In genomic region chr6:58999044-58999453, GRCm38 (mm10) we compare ENCODE assay signal across 8 mouse cellular contexts. TPM values are rescaled to one million over a fixed set of nuclear protein-coding genes. Genes with fewer than 3 reads are reported as not detected.
A peak's percentile ranks its signal among the peaks of the same experiment; 100 is the strongest.
DNase-seq lines count a peak whose midpoint lies in the region; ATAC-seq and TF ChIP-seq lines count a peak whose summit lies in the region.

No protein-coding gene starts in this region.

- peak; percentile 28 for DNase-seq in hindbrain, embryonic 14.5 days (ENCODE audit: low spot score)
- DNase-seq in lung, postnatal 0 days (ENCODE audit: low spot score) = peak; percentile 44
- DNase-seq in layer of hippocampus, postnatal 36 days = no peak
- no peak for DNase-seq in adrenal gland, postnatal 4 days (ENCODE audit: low spot score in 2 of 2)

- no peak for TF ChIP-seq EP300 in lung, postnatal 0 days (IDR thresholded peaks at IDR 0.05)

- no peaks in the 10 kb centered on the region for H3K36me3 ChIP-seq in hindbrain, embryonic 14.5 days (replicated peaks; ENCODE audit: control insufficient read depth, insufficient read depth)
- H3K36me3 ChIP-seq in hindbrain, embryonic 12.5 days = no peaks in the 10 kb centered on the region
- no peaks in the 10 kb centered on the region for H3K36me3 ChIP-seq in heart, embryonic 16.5 days (ENCODE audit: control insufficient read depth, insufficient read depth)
- H3K36me3 ChIP-seq in lung, postnatal 0 days (ENCODE audit: insufficient read depth, low read length) = no peaks in the 10 kb centered on the region

- TF ChIP-seq CTCF in bone marrow macrophage, adult 2 months (IDR thresholded peaks at IDR 0.05; ENCODE audit: low read depth, low read length) = no peak
- TF ChIP-seq CTCF in lung, postnatal 0 days (IDR thresholded peaks at IDR 0.05) = no peak

- H3K9me3 ChIP-seq in hindbrain, embryonic 14.5 days (ENCODE audit: control insufficient read depth, low read length) = no peaks in the 10 kb centered on the region
- H3K9me3 ChIP-seq in hindbrain, embryonic 12.5 days (replicated peaks) = no peaks in the 10 kb centered on the region
- H3K9me3 ChIP-seq in heart, embryonic 16.5 days (replicated peaks; ENCODE audit: control insufficient read depth, low read length) = no peaks in the 10 kb centered on the region
- H3K9me3 ChIP-seq in lung, postnatal 0 days (ENCODE audit: low read length) = no peaks in the 10 kb centered on the region

- TF ChIP-seq POLR2A in bone marrow macrophage, adult 2 months (IDR thresholded peaks at IDR 0.05; ENCODE audit: borderline replicate concordance, low read depth, low read length) = no peak

- H3K4me1 ChIP-seq in hindbrain, embryonic 14.5 days (replicated peaks; ENCODE audit: control insufficient read depth, insufficient read depth, low read length) = no peaks in the 10 kb centered on the region
- peaks cover 5% of the 10 kb centered on the region for H3K4me1 ChIP-seq in hindbrain, embryonic 12.5 days
- H3K4me1 ChIP-seq in bone marrow macrophage, adult 2 months (ENCODE audit: control insufficient read depth, insufficient read depth, low read length) = peaks cover 17% of the 10 kb centered on the region
- peaks cover 6% of the 10 kb centered on the region; the same call in 1 of the 2 replicates for H3K4me1 ChIP-seq in heart, embryonic 16.5 days (ENCODE audit: control insufficient read depth, insufficient read depth, low read length)
- 0 out of 2 replicates have a peak, but pooled peaks cover 6% of the 10 kb centered on the region for H3K4me1 ChIP-seq in lung, postnatal 0 days (ENCODE audit: insufficient read depth, low read depth, low read length)

- no peaks in the 10 kb centered on the region for H3K27me3 ChIP-seq in hindbrain, embryonic 14.5 days (ENCODE audit: control insufficient read depth, insufficient read depth, low read length)
- H3K27me3 ChIP-seq in hindbrain, embryonic 12.5 days = no peaks in the 10 kb centered on the region
- no peaks in the 10 kb centered on the region for H3K27me3 ChIP-seq in heart, embryonic 16.5 days (ENCODE audit: control insufficient read depth, insufficient read depth, low read length)
- H3K27me3 ChIP-seq in lung, postnatal 0 days (replicated peaks; ENCODE audit: insufficient read depth, low read length) = no peaks in the 10 kb centered on the region

- WGBS in hindbrain, embryonic 14.5 days = 43% methylated on average over 4 of the region's 4 CpGs
- 37% methylated on average over 4 of the region's 4 CpGs for WGBS in hindbrain, embryonic 12.5 days
- WGBS in heart, embryonic 16.5 days = 19% methylated on average over 4 of the region's 4 CpGs
- WGBS in lung, postnatal 0 days = 8% methylated on average over 4 of the region's 4 CpGs

- H3K9ac ChIP-seq in hindbrain, embryonic 14.5 days = no peak overlapping the region
- H3K9ac ChIP-seq in hindbrain, embryonic 12.5 days = no peak overlapping the region
- no peak overlapping the region for H3K9ac ChIP-seq in heart, embryonic 16.5 days (ENCODE audit: low read length)
- no peak overlapping the region for H3K9ac ChIP-seq in lung, postnatal 0 days (replicated peaks; ENCODE audit: low read depth)

- peak; percentile 31; the same call in 1 of the 2 replicates for ATAC-seq in hindbrain, embryonic 14.5 days (ENCODE audit: low FRiP score)
- no peak for ATAC-seq in hindbrain, embryonic 12.5 days (ENCODE audit: low FRiP score)
- ATAC-seq in heart, embryonic 16.5 days (replicated peaks; ENCODE audit: extremely low read depth, insufficient read depth, low FRiP score) = peak; percentile 86
- ATAC-seq in lung, postnatal 0 days = peak; percentile 41
- ATAC-seq in activated CD4-positive, CD25-positive, alpha-beta regulatory T cell, adult 4 months = no peak

- H3K4me2 ChIP-seq in hindbrain, embryonic 14.5 days (replicated peaks) = no peak overlapping the region
- no peak overlapping the region for H3K4me2 ChIP-seq in hindbrain, embryonic 12.5 days (replicated peaks)
- H3K4me2 ChIP-seq in heart, embryonic 16.5 days (ENCODE audit: low read depth, low read length) = peak overlapping the region; percentile 27
- H3K4me2 ChIP-seq in lung, postnatal 0 days (replicated peaks; ENCODE audit: low read depth, low read length) = peak overlapping the region; percentile 37

- H3K4me3 ChIP-seq in hindbrain, embryonic 14.5 days (replicated peaks; ENCODE audit: low read length) = no peak overlapping the region
- no peak overlapping the region for H3K4me3 ChIP-seq in hindbrain, embryonic 12.5 days
- no peak overlapping the region for H3K4me3 ChIP-seq in bone marrow macrophage, adult 2 months (ENCODE audit: insufficient read depth, low read length)
- H3K4me3 ChIP-seq in heart, embryonic 16.5 days (ENCODE audit: low read length) = no peak overlapping the region
- H3K4me3 ChIP-seq in lung, postnatal 0 days (ENCODE audit: low read depth, low read length) = no peak overlapping the region

- no peak overlapping the region for H3K27ac ChIP-seq in hindbrain, embryonic 14.5 days
- no peak overlapping the region for H3K27ac ChIP-seq in hindbrain, embryonic 12.5 days
- H3K27ac ChIP-seq in bone marrow macrophage, adult 2 months (ENCODE audit: insufficient read depth, low read depth, low read length) = peak overlapping the region; percentile 33
- peak overlapping the region; percentile 40 for H3K27ac ChIP-seq in heart, embryonic 16.5 days (ENCODE audit: low read length)
- peak overlapping the region; percentile 62; the same call in 1 of the 2 replicates for H3K27ac ChIP-seq in lung, postnatal 0 days (ENCODE audit: low read length)

RNA-seq across cellular contexts. Expression of gene Fam13a, which starts 25.3 kb away (rescaled TPM):
- 10.3 and 11.1 TPM in 2 replicates for polyA plus RNA-seq in hindbrain, embryonic 14.5 days (2014; fragmentation: Nextera tagmentation; extraction: Ambion mirVana)
- 6.2 and 6.8 TPM in 2 replicates for polyA plus RNA-seq in hindbrain, embryonic 12.5 days (2016; fragmentation: Nextera tagmentation; extraction: Ambion mirVana)
- 0.25 and 0.72 TPM in 2 replicates for polyA plus RNA-seq in bone marrow macrophage, adult 2 months (2012; ENCODE audit: insufficient read depth, insufficient read length, missing spikeins)
- polyA plus RNA-seq in heart, embryonic 16.5 days (2015; fragmentation: Nextera tagmentation; extraction: Ambion mirVana) = 10.6 and 12.3 TPM in 2 replicates
- polyA plus RNA-seq in lung, postnatal 0 days (2015; fragmentation: Nextera tagmentation; extraction: Ambion mirVana) = 21.4 and 23.5 TPM in 2 replicates
- polyA plus RNA-seq in activated CD4-positive, CD25-positive, alpha-beta regulatory T cell, adult 4 months (2017; shearing (Covaris generic)) = not detected
- 10 to 100 TPM; 15.7 to 18.1 TPM for total RNA-seq in layer of hippocampus, postnatal 36 days (2021)
- 10 to 100 TPM; 20.0 to 20.7 TPM for total RNA-seq in adrenal gland, postnatal 4 days (2021)

Comparison
In these comparisons a context has a peak if more than half of its experiments do, and no peak if none do; other contexts are left out.
1. ATAC-seq: peak in hindbrain, embryonic 14.5 days (single experiment), heart, embryonic 16.5 days (single experiment) and lung, postnatal 0 days (single experiment); none in hindbrain, embryonic 12.5 days (single experiment) and activated CD4-positive, CD25-positive, alpha-beta regulatory T cell, adult 4 months (single experiment).
2. DNase-seq: peak in hindbrain, embryonic 14.5 days (single experiment) and lung, postnatal 0 days (single experiment); none in layer of hippocampus, postnatal 36 days (0 of 2) and adrenal gland, postnatal 4 days (0 of 2).
3. H3K27ac ChIP-seq: peak in bone marrow macrophage, adult 2 months (single experiment), heart, embryonic 16.5 days (single experiment) and lung, postnatal 0 days (single experiment); none in hindbrain, embryonic 14.5 days (single experiment) and hindbrain, embryonic 12.5 days (single experiment).
4. H3K4me2 ChIP-seq: peak in heart, embryonic 16.5 days (single experiment) and lung, postnatal 0 days (single experiment); none in hindbrain, embryonic 14.5 days (single experiment) and hindbrain, embryonic 12.5 days (single experiment).